Mouse (Mus musculus): ENCODE results near the gene Nploc4.

DNA sequence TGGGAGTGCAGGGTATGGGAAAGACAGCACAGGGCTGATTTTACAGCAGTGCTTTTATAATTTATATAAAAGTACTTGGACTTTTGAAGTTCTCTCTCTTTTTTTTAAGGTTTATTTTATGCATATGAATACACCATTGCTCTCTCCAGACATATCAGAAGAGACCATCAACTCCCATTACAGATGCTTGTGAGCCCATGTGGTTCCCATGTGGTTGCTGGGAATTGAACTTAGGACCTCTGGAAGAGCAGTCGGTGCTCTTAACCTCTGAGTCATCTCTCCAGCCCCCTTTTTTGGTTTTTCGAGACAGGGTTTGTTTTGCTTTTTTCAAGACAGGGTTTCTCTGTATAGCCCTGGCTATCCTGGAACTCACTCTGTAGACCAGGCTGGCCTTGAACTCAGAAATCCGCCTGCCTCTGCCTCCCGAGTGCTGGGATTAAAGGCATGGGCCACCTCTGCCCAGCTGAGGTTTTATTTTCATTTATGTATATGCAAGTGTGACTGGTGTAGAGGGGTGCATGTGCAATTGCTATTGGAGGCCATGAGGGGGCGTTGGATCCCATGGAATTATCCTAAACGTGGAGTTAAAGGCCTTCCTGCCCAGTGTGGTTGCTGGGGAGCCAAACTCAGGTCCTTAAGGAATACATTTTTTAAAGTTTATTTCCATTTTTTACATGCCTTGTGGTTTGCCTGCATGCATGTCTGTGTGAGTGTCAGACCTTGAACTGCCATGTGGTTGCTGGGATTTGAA lies 21.5 kb upstream of the Nploc4 start:
- TF ChIP-seq CTCF (IDR thresholded peaks at IDR 0.05; ENCODE audit: low read depth, low read length), result no peak
- TF ChIP-seq POLR2A (IDR thresholded peaks at IDR 0.05; ENCODE audit: borderline replicate concordance, low read depth, low read length), result no peak
